Mouse (Mus musculus) liver, adult 2 months (tissue): Measurements from ENCODE around the gene Vangl1. TPM values are rescaled to one million over a fixed set of nuclear protein-coding genes. Genes with fewer than 3 reads are reported as not detected.
A peak's percentile ranks its signal among the peaks of the same experiment; 100 is the strongest.

Source experiments
- DNase-seq: peaks from one replicate; pipeline ENCODE4 v3.0.0-alpha.2; 2011; ENCODE audit warnings: low read depth, low spot score; ENCODE audit errors: extremely low read depth
- H3K27ac ChIP-seq: fragments of 200-500 bp; replicated peaks from 2 replicates; pipeline ENCODE4 v1.5.1; 2012; ENCODE audit warnings: low read depth, mild to moderate bottlenecking, control low read depth, inconsistent platforms, low read length; ENCODE audit not compliant: insufficient read depth
- H3K27me3 ChIP-seq: fragments of 200-500 bp; 2 replicates; pipeline ENCODE4 v1.6.1; 2012; ENCODE audit warnings: mild to moderate bottlenecking, moderate library complexity, low read length, inconsistent platforms; ENCODE audit not compliant: control insufficient read depth, insufficient read depth
- H3K36me3 ChIP-seq: fragments of 200-500 bp; 2 replicates; pipeline ENCODE4 v1.6.1; 2012; ENCODE audit warnings: low read length, inconsistent platforms; ENCODE audit not compliant: control insufficient read depth, insufficient read depth
- H3K4me1 ChIP-seq: fragments of 200-500 bp; 2 replicates; pipeline ENCODE4 v1.6.1; 2011; ENCODE audit warnings: low read length; ENCODE audit not compliant: control insufficient read depth, insufficient read depth
- H3K4me3 ChIP-seq: fragments of 200-500 bp; 2 replicates; pipeline ENCODE4 v1.5.1; 2011; ENCODE audit warnings: low read depth, mild to moderate bottlenecking, control low read depth, low read length, moderate library complexity; ENCODE audit not compliant: insufficient read depth
- H3K79me2 ChIP-seq: fragments of 200-500 bp; 2 replicates; pipeline ENCODE4 v1.6.1; 2012; ENCODE audit warnings: inconsistent platforms, mild to moderate bottlenecking, low read length, moderate library complexity; ENCODE audit not compliant: control insufficient read depth, insufficient read depth
- H3K9ac ChIP-seq: fragments of 200-500 bp; 2 replicates; pipeline ENCODE4 v1.6.1; 2012; ENCODE audit warnings: low read depth, mild to moderate bottlenecking, control low read depth, inconsistent platforms, low read length
- CTCF ChIP-seq: fragments of 200-500 bp; IDR thresholded peaks from 2 replicates; pipeline ENCODE4 v1.5.1; 2011; ENCODE audit warnings: low read depth, low read length, control low read depth
- POLR2A ChIP-seq: fragments of 200-500 bp; IDR thresholded peaks from 2 replicates; pipeline ENCODE4 v1.6.1; 2011; ENCODE audit warnings: low read length, control low read depth; ENCODE audit not compliant: insufficient read depth; ENCODE audit errors: extremely low read depth
- WGBS: fragments of 180-500 bp; shearing (Covaris S2); methylation state at CpG from one replicate; pipeline ENCODE4 v1.1.7; 2018; 5-methylcytosine and 5-hydroxymethylcytosine counted together
- polyA plus RNA-seq: library from polyadenylated mRNA; depleted of rRNA; stranded (reverse); fragments of >200 nt; gene quantifications from 2 replicates; pipeline ENCODE4 v1.2.3, GENCODE M21; 2012
- total RNA-seq: library from RNA; depleted of rRNA; stranded (reverse); fragments of >200 nt; gene quantifications from 2 replicates; pipeline ENCODE4 v1.2.3, GENCODE M21; 2014

Vangl1 gene
- total and polyA plus RNA-seq, 2 experiments = 3.6 to 7.8 TPM

GRCm38 (mm10) chr3:102159423-102160325 lies 44.8 kb downstream of the Vangl1 start:
- DNase-seq = peak; percentile 2
- WGBS = 77% methylated on average over 14 of the region's 14 CpGs
- peaks cover 11% of the 10 kb centered on the region for H3K36me3 ChIP-seq

GRCm38 (mm10) chr3:102158759-102159422 lies 45.6 kb downstream of the Vangl1 start:
- Histone ChIP-seq H3K4me1 (no peaks in the 10 kb centered on the region), H3K27me3 (no peaks in the 10 kb centered on the region), H3K27ac (no peak overlapping the region), H3K9ac (no peak overlapping the region), H3K36me3 (peaks cover 11% of the 10 kb centered on the region), H3K4me3 (no peak overlapping the region), H3K79me2 (no peaks in the 10 kb centered on the region)
- 80% methylated on average over 14 of the region's 14 CpGs for WGBS
- DNase-seq = no peak
- no peak for TF ChIP-seq POLR2A
- TF ChIP-seq CTCF = no peak

More at GRCm38 (mm10) chr3:102159423-102160325, 44.8 kb downstream of the Vangl1 start:
- no peak overlapping the region for H3K4me3 ChIP-seq
- H3K79me2 ChIP-seq = no peaks in the 10 kb centered on the region
- no peaks in the 10 kb centered on the region for H3K4me1 ChIP-seq
- H3K27me3 ChIP-seq = no peaks in the 10 kb centered on the region
- H3K9ac ChIP-seq = no peak overlapping the region
- no peak for TF ChIP-seq POLR2A
- TF ChIP-seq CTCF = no peak
- no peak overlapping the region for H3K27ac ChIP-seq

- DNase-seq = no peak
- TF ChIP-seq POLR2A (no peak), CTCF (no peak)
- Histone ChIP-seq H3K79me2 (no peaks in the 10 kb centered on the region), H3K4me1 (no peaks in the 10 kb centered on the region), H3K36me3 (peaks cover 11% of the 10 kb centered on the region), H3K27me3 (no peaks in the 10 kb centered on the region), H3K27ac (no peak overlapping the region), H3K4me3 (no peak overlapping the region), H3K9ac (no peak overlapping the region)
- 92% methylated on average over 6 of the region's 6 CpGs for WGBS
Measured at GRCm38 (mm10) chr3:102157652-102158051, 46.8 kb downstream of the Vangl1 start.

- Histone ChIP-seq H3K36me3 (peaks cover 11% of the 10 kb centered on the region), H3K79me2 (no peaks in the 10 kb centered on the region), H3K27me3 (no peaks in the 10 kb centered on the region), H3K4me1 (no peaks in the 10 kb centered on the region), H3K9ac (no peak overlapping the region), H3K27ac (no peak overlapping the region), H3K4me3 (no peak overlapping the region)
- TF ChIP-seq CTCF (no peak), POLR2A (no peak)
- WGBS = 88% methylated on average over 7 of the region's 7 CpGs
- no peak for DNase-seq
Measured at GRCm38 (mm10) chr3:102156737-102157136, 47.8 kb downstream of the Vangl1 start.

- H3K4me3 ChIP-seq = no peak overlapping the region
- H3K4me1 ChIP-seq = no peaks in the 10 kb centered on the region
- H3K36me3 ChIP-seq = peaks cover 7% of the 10 kb centered on the region; the same call in 1 of the 2 replicates
- no peak for DNase-seq
- H3K27ac ChIP-seq = no peak overlapping the region
- WGBS = 83% methylated on average over 7 of the region's 7 CpGs
- H3K79me2 ChIP-seq = no peaks in the 10 kb centered on the region
- no peak overlapping the region for H3K9ac ChIP-seq
- H3K27me3 ChIP-seq = no peaks in the 10 kb centered on the region
- TF ChIP-seq POLR2A (no peak), CTCF (no peak)
Measured at GRCm38 (mm10) chr3:102154107-102154506, 50.4 kb downstream of the Vangl1 start.

- DNase-seq = no peak
- H3K4me1 ChIP-seq = no peaks in the 10 kb centered on the region
- H3K9ac ChIP-seq = no peak overlapping the region
- no peak overlapping the region for H3K27ac ChIP-seq
- no peak overlapping the region for H3K4me3 ChIP-seq
- peaks cover 5% of the 10 kb centered on the region; the same call in 1 of the 2 replicates for H3K36me3 ChIP-seq
- no peaks in the 10 kb centered on the region for H3K27me3 ChIP-seq
- no peak for TF ChIP-seq CTCF
- no peak for TF ChIP-seq POLR2A
- 57% methylated on average over 4 of the region's 4 CpGs for WGBS
- no peaks in the 10 kb centered on the region for H3K79me2 ChIP-seq
Measured at GRCm38 (mm10) chr3:102152872-102153271, 51.6 kb downstream of the Vangl1 start.
